Comparison of ENCODE assay signal across 10 mouse cellular contexts in genomic region chr15:85667906-85668590, GRCm38 (mm10).
DNase-seq lines count a peak whose midpoint lies in the region; ATAC-seq and TF ChIP-seq lines count a peak whose summit lies in the region.
"Had no signal": no experiment of that assay in that cellular context is flagged by ENCODE, and none has a peak within 500 bp of the region (broad histone marks: within the 10 kb centered on the region; RNA-seq: fewer than 3 reads in every experiment).

No protein-coding gene starts in this region.

- no peak overlapping the region for H3K9ac ChIP-seq in heart, postnatal 0 days (replicated peaks; ENCODE audit: low read depth, low read length)
- peak overlapping the region; percentile 22; the same call in 1 of the 2 replicates for H3K9ac ChIP-seq in midbrain, embryonic 16.5 days (ENCODE audit: low read depth, low read length)
- H3K9ac ChIP-seq in midbrain, embryonic 11.5 days (ENCODE audit: low read length), result no peak overlapping the region
- H3K9ac ChIP-seq in forebrain, postnatal 0 days, result peak overlapping the region; percentile 98
- H3K9ac ChIP-seq in stomach, embryonic 16.5 days (ENCODE audit: low read length), result no peak overlapping the region

- TF ChIP-seq EP300 in heart, postnatal 0 days (IDR thresholded peaks at IDR 0.05; ENCODE audit: low read depth), result no peak

- ATAC-seq in heart, postnatal 0 days (ENCODE audit: insufficient read depth, low read depth), result no peak
- ATAC-seq in midbrain, embryonic 16.5 days, result no peak
- ATAC-seq in midbrain, embryonic 11.5 days (ENCODE audit: low FRiP score), result no peak
- no peak for ATAC-seq in forebrain, postnatal 0 days
- no peak for ATAC-seq in stomach, embryonic 16.5 days (ENCODE audit: insufficient read depth, low FRiP score)

- H3K27me3 ChIP-seq in heart, postnatal 0 days (ENCODE audit: control insufficient read depth, insufficient read depth, low read length), result no peaks in the 10 kb centered on the region
- peaks cover 19% of the 10 kb centered on the region for H3K27me3 ChIP-seq in midbrain, embryonic 16.5 days (ENCODE audit: control insufficient read depth, insufficient read depth, low read depth, low read length)
- peaks cover 91% of the 10 kb centered on the region for H3K27me3 ChIP-seq in midbrain, embryonic 11.5 days (ENCODE audit: control insufficient read depth, insufficient read depth, low read length)
- no peaks in the 10 kb centered on the region for H3K27me3 ChIP-seq in forebrain, postnatal 0 days (ENCODE audit: insufficient read depth, low read length)
- 0 out of 2 replicates have a peak, but pooled peaks cover 2% of the 10 kb centered on the region for H3K27me3 ChIP-seq in stomach, embryonic 16.5 days (ENCODE audit: control insufficient read depth, insufficient read depth, low read length)

- no peak for TF ChIP-seq CTCF in heart, postnatal 0 days (IDR thresholded peaks at IDR 0.05; ENCODE audit: low read depth)
- no peak for TF ChIP-seq CTCF in forebrain, postnatal 0 days (IDR thresholded peaks at IDR 0.05; ENCODE audit: low read depth)

- H3K27ac ChIP-seq in heart, postnatal 0 days (ENCODE audit: low read depth), result peak overlapping the region; percentile 100
- H3K27ac ChIP-seq in midbrain, embryonic 16.5 days (ENCODE audit: low read length), result peak overlapping the region; percentile 81
- no peak overlapping the region for H3K27ac ChIP-seq in midbrain, embryonic 11.5 days (ENCODE audit: low read depth, low read length)
- peak overlapping the region; percentile 100 for H3K27ac ChIP-seq in forebrain, postnatal 0 days (ENCODE audit: low read depth, low read length)
- 0 out of 2 replicates have a peak overlapping the region, but pooled peaks have one; percentile 48 for H3K27ac ChIP-seq in stomach, embryonic 16.5 days (ENCODE audit: low read length)

- no peak for DNase-seq in heart, postnatal 0 days (ENCODE audit: low spot score)
- no peak for DNase-seq in heart, postnatal 36 days
- DNase-seq in midbrain, embryonic 11.5 days (ENCODE audit: low spot score, missing footprints), result no peak
- no peak for DNase-seq in forebrain, postnatal 0 days
- no peak for DNase-seq in retina, postnatal 1 day
- DNase-seq: liver had no signal

- H3K4me1 ChIP-seq in heart, postnatal 0 days (ENCODE audit: control insufficient read depth, insufficient read depth), result peaks cover 18% of the 10 kb centered on the region
- H3K4me1 ChIP-seq in midbrain, embryonic 16.5 days (ENCODE audit: control insufficient read depth, insufficient read depth, low read length), result peaks cover 12% of the 10 kb centered on the region
- peaks cover 13% of the 10 kb centered on the region for H3K4me1 ChIP-seq in midbrain, embryonic 11.5 days (ENCODE audit: control insufficient read depth, insufficient read depth, low read length)
- H3K4me1 ChIP-seq in forebrain, postnatal 0 days (ENCODE audit: insufficient read depth), result peaks cover 11% of the 10 kb centered on the region
- H3K4me1 ChIP-seq in stomach, embryonic 16.5 days (ENCODE audit: control insufficient read depth, insufficient read depth, low read length), result peaks cover 12% of the 10 kb centered on the region

- H3K36me3 ChIP-seq in heart, postnatal 0 days (replicated peaks; ENCODE audit: control insufficient read depth, insufficient read depth, low read length), result no peaks in the 10 kb centered on the region
- H3K36me3 ChIP-seq in midbrain, embryonic 16.5 days (ENCODE audit: control insufficient read depth, insufficient read depth, low read length), result no peaks in the 10 kb centered on the region
- no peaks in the 10 kb centered on the region for H3K36me3 ChIP-seq in midbrain, embryonic 11.5 days (ENCODE audit: control insufficient read depth, insufficient read depth, low read length)
- no peaks in the 10 kb centered on the region for H3K36me3 ChIP-seq in forebrain, postnatal 0 days (ENCODE audit: insufficient read depth)
- no peaks in the 10 kb centered on the region for H3K36me3 ChIP-seq in stomach, embryonic 16.5 days (ENCODE audit: control insufficient read depth, insufficient read depth, low read length)

- intact Hi-C loops in heart, postnatal 36 days (cut with DNase I), result loop anchor here (1.0 kb wide), 1 partner anchor 10 kb away; no protein-coding TSS in a partner anchor

- WGBS in heart, postnatal 0 days, result 87% methylated on average over 7 of the region's 7 CpGs
- WGBS in midbrain, embryonic 16.5 days, result 74% methylated on average over 7 of the region's 7 CpGs
- 76% methylated on average over 7 of the region's 7 CpGs for WGBS in midbrain, embryonic 11.5 days
- WGBS in forebrain, postnatal 0 days, result 55% methylated on average over 7 of the region's 7 CpGs
- 86% methylated on average over 7 of the region's 7 CpGs for WGBS in stomach, embryonic 16.5 days

- no peaks in the 10 kb centered on the region for H3K9me3 ChIP-seq in heart, postnatal 0 days (replicated peaks; ENCODE audit: control insufficient read depth, low read length)
- H3K9me3 ChIP-seq in midbrain, embryonic 16.5 days (replicated peaks; ENCODE audit: control insufficient read depth, low read length, poor library complexity, severe bottlenecking), result no peaks in the 10 kb centered on the region
- no peaks in the 10 kb centered on the region for H3K9me3 ChIP-seq in midbrain, embryonic 11.5 days (ENCODE audit: control insufficient read depth, low read length)
- H3K9me3 ChIP-seq in forebrain, postnatal 0 days (ENCODE audit: low read length), result no peaks in the 10 kb centered on the region
- no peaks in the 10 kb centered on the region for H3K9me3 ChIP-seq in stomach, embryonic 16.5 days (replicated peaks; ENCODE audit: control insufficient read depth, low read length)
- H3K9me3 ChIP-seq: megakaryocyte, embryonic 14.5 days had no signal

- H3K4me3 ChIP-seq in heart, postnatal 0 days (ENCODE audit: low read depth, low read length), result no peak overlapping the region
- H3K4me3 ChIP-seq in midbrain, embryonic 16.5 days (ENCODE audit: low read depth, low read length), result no peak overlapping the region
- H3K4me3 ChIP-seq in midbrain, embryonic 11.5 days (ENCODE audit: low read depth, low read length), result no peak overlapping the region
- no peak overlapping the region for H3K4me3 ChIP-seq in forebrain, postnatal 0 days (ENCODE audit: low read depth, low read length)
- no peak overlapping the region for H3K4me3 ChIP-seq in stomach, embryonic 16.5 days (replicated peaks; ENCODE audit: low read length)
- H3K4me3 ChIP-seq: erythroblast, embryonic 14.5 days had no signal

- peak overlapping the region; percentile 45; the same call in 1 of the 2 replicates for H3K4me2 ChIP-seq in heart, postnatal 0 days (ENCODE audit: low read depth, low read length)
- peak overlapping the region; percentile 31 for H3K4me2 ChIP-seq in midbrain, embryonic 16.5 days (ENCODE audit: low read length)
- no peak overlapping the region for H3K4me2 ChIP-seq in midbrain, embryonic 11.5 days
- H3K4me2 ChIP-seq in forebrain, postnatal 0 days (ENCODE audit: low read depth), result peak overlapping the region; percentile 56
- peak overlapping the region; percentile 39; the same call in 1 of the 2 replicates for H3K4me2 ChIP-seq in stomach, embryonic 16.5 days (ENCODE audit: low read depth, low read length)

Comparison
In these comparisons a context has a peak if more than half of its experiments do, and no peak if none do; other contexts are left out.
1. H3K9ac ChIP-seq: peak in midbrain, embryonic 16.5 days (single experiment) and forebrain, postnatal 0 days (single experiment); none in heart, postnatal 0 days (single experiment), midbrain, embryonic 11.5 days (single experiment) and stomach, embryonic 16.5 days (single experiment).